17 mouse cellular contexts compared by ENCODE assay signal in the genomic region with DNA sequence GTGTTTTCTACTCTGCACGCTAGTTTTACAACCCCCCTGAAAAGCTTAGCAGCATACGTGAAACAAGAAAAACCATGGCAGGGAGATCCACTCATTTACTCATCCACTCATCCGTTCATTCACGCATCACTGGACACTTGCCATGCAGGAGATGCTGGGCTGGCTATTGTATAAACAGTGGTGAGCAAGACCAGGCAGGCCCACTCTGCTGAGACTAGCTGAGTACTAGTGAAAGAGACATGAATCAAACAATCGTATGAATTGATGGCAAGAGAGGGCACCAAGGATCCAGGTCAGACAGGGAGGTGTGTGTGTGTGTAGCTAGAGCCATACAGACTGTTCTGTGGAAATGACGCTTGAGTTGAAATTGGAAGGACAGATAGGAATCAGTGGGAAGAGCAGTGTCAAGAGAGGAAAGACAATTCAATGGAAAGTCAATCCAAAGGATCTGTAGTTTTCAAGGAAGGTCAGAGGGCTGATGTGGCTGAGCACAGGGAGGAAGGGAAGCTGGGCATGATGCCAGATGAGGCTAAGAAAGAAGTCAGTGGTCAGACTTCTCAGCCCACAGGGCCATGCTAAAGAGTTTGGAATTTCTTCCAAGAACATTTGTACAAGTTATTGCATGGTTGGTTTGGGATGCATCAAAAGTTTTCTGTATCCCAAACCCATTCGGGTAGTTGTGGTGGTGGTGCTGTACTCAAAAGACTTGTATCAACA. TPM values are rescaled to one million over a fixed set of nuclear protein-coding genes. Genes with fewer than 3 reads are reported as not detected.
DNase-seq lines count a peak whose midpoint lies in the region; ATAC-seq and TF ChIP-seq lines count a peak whose summit lies in the region.
"Had no signal": no experiment of that assay in that cellular context is flagged by ENCODE, and none has a peak within 500 bp of the region (broad histone marks: within the 10 kb centered on the region; RNA-seq: fewer than 3 reads in every experiment).

No protein-coding gene starts in this region.

- H3K4me1 ChIP-seq in embryonic facial prominence, embryonic 14.5 days (ENCODE audit: control insufficient read depth, insufficient read depth, low read length), result no peaks in the 10 kb centered on the region
- 0 out of 2 replicates have a peak, but pooled peaks cover 2% of the 10 kb centered on the region for H3K4me1 ChIP-seq in embryonic facial prominence, embryonic 10.5 days
- no peaks in the 10 kb centered on the region for H3K4me1 ChIP-seq in midbrain, postnatal 0 days (ENCODE audit: insufficient read depth, low read length)
- H3K4me1 ChIP-seq in midbrain, embryonic 16.5 days (ENCODE audit: control insufficient read depth, insufficient read depth, low read length), result no peaks in the 10 kb centered on the region
- H3K4me1 ChIP-seq in kidney, embryonic 14.5 days (ENCODE audit: control insufficient read depth, insufficient read depth, low read length), result peaks cover 8% of the 10 kb centered on the region; the same call in 1 of the 2 replicates
- no peaks in the 10 kb centered on the region for H3K4me1 ChIP-seq in liver, postnatal 0 days (ENCODE audit: insufficient read depth)
- H3K4me1 ChIP-seq: limb, embryonic 13.5 days; lung, embryonic 15.5 days; midbrain, embryonic 10.5 days; neural tube, embryonic 12.5 days had no signal

- H3K9me3 ChIP-seq in embryonic facial prominence, embryonic 14.5 days (ENCODE audit: control insufficient read depth, low read length), result no peaks in the 10 kb centered on the region
- no peaks in the 10 kb centered on the region for H3K9me3 ChIP-seq in embryonic facial prominence, embryonic 10.5 days
- no peaks in the 10 kb centered on the region for H3K9me3 ChIP-seq in midbrain, postnatal 0 days (ENCODE audit: low read length)
- no peaks in the 10 kb centered on the region for H3K9me3 ChIP-seq in midbrain, embryonic 16.5 days (replicated peaks; ENCODE audit: control insufficient read depth, low read length, poor library complexity, severe bottlenecking)
- H3K9me3 ChIP-seq in kidney, embryonic 14.5 days (ENCODE audit: control insufficient read depth, low read length), result no peaks in the 10 kb centered on the region
- no peaks in the 10 kb centered on the region for H3K9me3 ChIP-seq in liver, postnatal 0 days (ENCODE audit: low read length)
- H3K9me3 ChIP-seq: limb, embryonic 13.5 days; lung, embryonic 15.5 days; midbrain, embryonic 10.5 days; neural tube, embryonic 12.5 days had no signal

- ATAC-seq in embryonic facial prominence, embryonic 14.5 days (ENCODE audit: low read depth), result no peak
- ATAC-seq in midbrain, postnatal 0 days (ENCODE audit: low FRiP score), result no peak
- no peak for ATAC-seq in midbrain, embryonic 16.5 days
- ATAC-seq in kidney, embryonic 14.5 days (ENCODE audit: low FRiP score, low TSS enrichment), result peak; percentile 84
- no peak for ATAC-seq in liver, postnatal 0 days
- ATAC-seq: intestine, embryonic 16.5 days had no signal

- TF ChIP-seq EP300 in liver, postnatal 0 days (IDR thresholded peaks at IDR 0.05; ENCODE audit: low read depth), result no peak

- no peak overlapping the region for H3K9ac ChIP-seq in embryonic facial prominence, embryonic 14.5 days (ENCODE audit: low read depth, low read length)
- H3K9ac ChIP-seq in midbrain, postnatal 0 days (replicated peaks; ENCODE audit: low read length, poor library complexity, severe bottlenecking), result no peak overlapping the region
- H3K9ac ChIP-seq in midbrain, embryonic 16.5 days (ENCODE audit: low read depth, low read length), result no peak overlapping the region
- no peak overlapping the region for H3K9ac ChIP-seq in kidney, embryonic 14.5 days (ENCODE audit: low read depth, low read length)
- H3K9ac ChIP-seq in liver, postnatal 0 days (replicated peaks), result no peak overlapping the region
- H3K9ac ChIP-seq: limb, embryonic 13.5 days; lung, embryonic 15.5 days; neural tube, embryonic 12.5 days had no signal

- H3K27me3 ChIP-seq in embryonic facial prominence, embryonic 14.5 days (replicated peaks; ENCODE audit: control insufficient read depth, insufficient read depth, low read length), result no peaks in the 10 kb centered on the region
- no peaks in the 10 kb centered on the region for H3K27me3 ChIP-seq in embryonic facial prominence, embryonic 10.5 days (replicated peaks; ENCODE audit: low read depth, poor library complexity, severe bottlenecking)
- H3K27me3 ChIP-seq in midbrain, postnatal 0 days (ENCODE audit: insufficient read depth, low read length), result no peaks in the 10 kb centered on the region
- H3K27me3 ChIP-seq in midbrain, embryonic 16.5 days (ENCODE audit: control insufficient read depth, insufficient read depth, low read depth, low read length), result no peaks in the 10 kb centered on the region
- no peaks in the 10 kb centered on the region for H3K27me3 ChIP-seq in kidney, embryonic 14.5 days (ENCODE audit: control insufficient read depth, insufficient read depth, low read length)
- H3K27me3 ChIP-seq in liver, postnatal 0 days (ENCODE audit: insufficient read depth, low read length), result no peaks in the 10 kb centered on the region
- H3K27me3 ChIP-seq: limb, embryonic 13.5 days; lung, embryonic 15.5 days; neural tube, embryonic 12.5 days had no signal

- TF ChIP-seq CTCF in midbrain, postnatal 0 days (IDR thresholded peaks at IDR 0.05), result no peak
- no peak for TF ChIP-seq CTCF in liver, postnatal 0 days (IDR thresholded peaks at IDR 0.05; ENCODE audit: low read depth)

- peak; percentile 43 for DNase-seq in embryonic facial prominence, embryonic 14.5 days (ENCODE audit: low spot score)
- DNase-seq in embryonic facial prominence, embryonic 10.5 days (ENCODE audit: low spot score), result no peak
- peak; percentile 34 for DNase-seq in midbrain, postnatal 0 days (ENCODE audit: low spot score)
- DNase-seq in retina, postnatal 1 day, result peak; percentile 88
- DNase-seq in liver, postnatal 0 days, result no peak
- no peak for DNase-seq in gastrocnemius, postnatal 4 days (ENCODE audit: low spot score in 2 of 2)
- DNase-seq: adrenal gland, postnatal 14 days; heart, postnatal 14 days; layer of hippocampus, postnatal 36 days had no signal

- no peak overlapping the region for H3K4me2 ChIP-seq in embryonic facial prominence, embryonic 14.5 days (ENCODE audit: low read depth, low read length)
- H3K4me2 ChIP-seq in midbrain, postnatal 0 days (ENCODE audit: low read depth, low read length, poor library complexity, severe bottlenecking), result no peak overlapping the region
- no peak overlapping the region for H3K4me2 ChIP-seq in midbrain, embryonic 16.5 days (ENCODE audit: low read length)
- H3K4me2 ChIP-seq in kidney, embryonic 14.5 days (replicated peaks; ENCODE audit: low read depth, low read length), result no peak overlapping the region
- no peak overlapping the region for H3K4me2 ChIP-seq in liver, postnatal 0 days (ENCODE audit: low read depth, low read length)
- H3K4me2 ChIP-seq: limb, embryonic 13.5 days; lung, embryonic 15.5 days; neural tube, embryonic 12.5 days had no signal

- H3K27ac ChIP-seq in embryonic facial prominence, embryonic 14.5 days (replicated peaks; ENCODE audit: low read depth, low read length), result no peak overlapping the region
- no peak overlapping the region for H3K27ac ChIP-seq in embryonic facial prominence, embryonic 10.5 days (replicated peaks)
- no peak overlapping the region for H3K27ac ChIP-seq in midbrain, postnatal 0 days (ENCODE audit: low read depth, low read length)
- H3K27ac ChIP-seq in midbrain, embryonic 16.5 days (ENCODE audit: low read length), result no peak overlapping the region
- H3K27ac ChIP-seq in kidney, embryonic 14.5 days (ENCODE audit: low read depth, low read length), result no peak overlapping the region
- H3K27ac ChIP-seq in liver, postnatal 0 days (ENCODE audit: low read depth), result no peak overlapping the region
- H3K27ac ChIP-seq: limb, embryonic 13.5 days; lung, embryonic 15.5 days; midbrain, embryonic 10.5 days; neural tube, embryonic 12.5 days had no signal

- no peaks in the 10 kb centered on the region for H3K36me3 ChIP-seq in embryonic facial prominence, embryonic 14.5 days (ENCODE audit: control insufficient read depth, insufficient read depth, low read length)
- no peaks in the 10 kb centered on the region for H3K36me3 ChIP-seq in embryonic facial prominence, embryonic 10.5 days (replicated peaks)
- H3K36me3 ChIP-seq in midbrain, postnatal 0 days (ENCODE audit: insufficient read depth, low read length), result no peaks in the 10 kb centered on the region
- no peaks in the 10 kb centered on the region for H3K36me3 ChIP-seq in midbrain, embryonic 16.5 days (ENCODE audit: control insufficient read depth, insufficient read depth, low read length)
- no peaks in the 10 kb centered on the region for H3K36me3 ChIP-seq in kidney, embryonic 14.5 days (ENCODE audit: control insufficient read depth, insufficient read depth, low read length)
- H3K36me3 ChIP-seq in liver, postnatal 0 days (replicated peaks; ENCODE audit: insufficient read depth, low read length), result no peaks in the 10 kb centered on the region
- H3K36me3 ChIP-seq: limb, embryonic 13.5 days; lung, embryonic 15.5 days; midbrain, embryonic 10.5 days; neural tube, embryonic 12.5 days had no signal

- H3K4me3 ChIP-seq in embryonic facial prominence, embryonic 14.5 days (ENCODE audit: low read depth, low read length), result no peak overlapping the region
- H3K4me3 ChIP-seq in embryonic facial prominence, embryonic 10.5 days, result no peak overlapping the region
- H3K4me3 ChIP-seq in midbrain, postnatal 0 days (ENCODE audit: low read depth, low read length), result no peak overlapping the region
- no peak overlapping the region for H3K4me3 ChIP-seq in midbrain, embryonic 16.5 days (ENCODE audit: low read depth, low read length)
- no peak overlapping the region for H3K4me3 ChIP-seq in kidney, embryonic 14.5 days (ENCODE audit: low read length)
- H3K4me3 ChIP-seq in liver, postnatal 0 days (ENCODE audit: low read depth, low read length), result no peak overlapping the region
- H3K4me3 ChIP-seq: erythroblast, embryonic 14.5 days; limb, embryonic 13.5 days; lung, embryonic 15.5 days; midbrain, embryonic 10.5 days; neural tube, embryonic 12.5 days had no signal

- 62% methylated on average over 7 of the region's 7 CpGs for WGBS in embryonic facial prominence, embryonic 14.5 days
- WGBS in embryonic facial prominence, embryonic 10.5 days, result 71% methylated on average over 7 of the region's 7 CpGs
- WGBS in midbrain, postnatal 0 days, result 57% methylated on average over 7 of the region's 7 CpGs
- 46% methylated on average over 7 of the region's 7 CpGs for WGBS in midbrain, embryonic 16.5 days
- WGBS in kidney, embryonic 14.5 days, result 50% methylated on average over 7 of the region's 7 CpGs
- WGBS in liver, postnatal 0 days (ENCODE audit: insufficient replicate concordance), result 78% methylated on average over 7 of the region's 7 CpGs

RNA-seq across cellular contexts. Expression of gene Icos, which starts 1.6 kb away (rescaled TPM):
- polyA plus RNA-seq in embryonic facial prominence, embryonic 14.5 days (2014; fragmentation: Nextera tagmentation; extraction: Ambion mirVana), result 0.40 and 0.54 TPM in 2 replicates
- 0.08 TPM in 1 of 2 replicates, not detected in the other for polyA plus RNA-seq in embryonic facial prominence, embryonic 10.5 days (2016; fragmentation: Nextera tagmentation; extraction: Ambion mirVana)
- not detected in 2 replicates for total RNA-seq in midbrain, postnatal 0 days (2014; rRNA removed)
- 0.14 and 0.28 TPM in 2 replicates for polyA plus RNA-seq in midbrain, postnatal 0 days (2015; fragmentation: Nextera tagmentation; extraction: Ambion mirVana)
- 0.05 TPM in 1 of 2 replicates, not detected in the other for polyA plus RNA-seq in midbrain, embryonic 16.5 days (2015; fragmentation: Nextera tagmentation; extraction: Ambion mirVana)
- polyA plus RNA-seq in kidney, embryonic 14.5 days (2014; fragmentation: Nextera tagmentation; extraction: Ambion mirVana), result 0.07 and 0.26 TPM in 2 replicates
- polyA plus RNA-seq in liver, postnatal 0 days (2015; fragmentation: Nextera tagmentation; extraction: Ambion mirVana), result 0.99 and 1.4 TPM in 2 replicates
- under 1 TPM; 0.08 to 0.15 TPM for total RNA-seq in gastrocnemius, postnatal 4 days (2021)
- total RNA-seq: layer of hippocampus, postnatal 36 days had no signal
- polyA plus RNA-seq: erythroblast, embryonic 14.5 days had no signal

Comparison
In these comparisons a context has a peak if more than half of its experiments do, and no peak if none do; other contexts are left out.
1. DNase-seq: peak in embryonic facial prominence, embryonic 14.5 days (single experiment), midbrain, postnatal 0 days (single experiment) and retina, postnatal 1 day (single experiment); none in embryonic facial prominence, embryonic 10.5 days (single experiment), liver, postnatal 0 days (single experiment) and gastrocnemius, postnatal 4 days (0 of 2).